Mouse (Mus musculus): ENCODE results near the gene Pcmtd2. TPM values are rescaled to one million over a fixed set of nuclear protein-coding genes. Genes with fewer than 3 reads are reported as not detected.
"Not testable (repeated sequence)": the region's sequence is repeated elsewhere in the genome, so short reads cannot be mapped to it uniquely, and the experiment has no call there.

Gene Pcmtd2
- 22.4 and 26.0 TPM in 2 replicates for polyA plus RNA-seq (2011; ENCODE audit: insufficient read depth, insufficient read length, low read depth, missing spikeins)

GRCm38 (mm10) chr2:181837372-181838292 is at the start of gene Pcmtd2:
Gene Pcmtd2, plus strand, starts transcription at chr2:181837854.
- TF ChIP-seq EP300 (IDR thresholded peaks at IDR 0.05; ENCODE audit: insufficient read depth, low read depth, low read length) (no peak), POLR2A (IDR thresholded peaks at IDR 0.05; ENCODE audit: insufficient read depth, low read length) (peak; percentile 49)
- Histone ChIP-seq H3K9me3 (replicated peaks; ENCODE audit: control insufficient read depth, insufficient read depth, low read length, poor library complexity, severe bottlenecking) (no peaks in the 10 kb centered on the region), H3K36me3 (ENCODE audit: control insufficient read depth, insufficient read depth, low read length, poor library complexity, severe bottlenecking) (no peaks in the 10 kb centered on the region), H3K27me3 (ENCODE audit: control insufficient read depth, insufficient read depth, low read length, poor library complexity, severe bottlenecking) (no peaks in the 10 kb centered on the region), H3K4me1 (ENCODE audit: control insufficient read depth, insufficient read depth, low read length) (no peaks in the 10 kb centered on the region), H3K9ac (ENCODE audit: low read depth, poor library complexity, severe bottlenecking) (peak within 1 kb of the TSS; percentile 71), H3K27ac (ENCODE audit: insufficient read depth, low read length) (no peak within 1 kb of the TSS; the same call in 1 of the 2 replicates), H3K4me3 (ENCODE audit: low read depth, low read length) (peak within 1 kb of the TSS; percentile 80)

DNA sequence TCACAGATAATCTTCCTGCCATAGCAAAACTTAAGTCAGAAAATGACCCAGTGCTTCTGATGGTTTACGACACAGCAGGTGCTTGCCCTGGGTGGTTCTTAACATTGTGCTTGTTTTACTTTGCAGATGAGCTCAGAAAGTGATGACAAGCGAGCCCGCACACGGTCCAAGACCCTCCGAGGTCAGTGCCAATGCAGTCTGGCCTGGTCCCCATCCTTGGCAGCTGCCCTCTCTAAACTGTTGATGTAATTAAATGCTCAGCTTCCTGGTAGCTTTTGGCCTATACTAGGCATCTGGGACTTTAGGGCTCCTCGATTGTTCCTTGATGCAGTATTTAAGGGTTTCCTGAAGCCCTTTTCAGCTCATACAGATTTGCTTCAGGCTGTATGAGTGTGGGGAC is 48.3 kb upstream of the Pcmtd2 start:
- Histone ChIP-seq H3K9ac (ENCODE audit: low read depth, poor library complexity, severe bottlenecking) (no peak overlapping the region), H3K4me1 (ENCODE audit: control insufficient read depth, insufficient read depth, low read length) (no peaks in the 10 kb centered on the region), H3K27ac (ENCODE audit: insufficient read depth, low read length) (no peak overlapping the region), H3K27me3 (ENCODE audit: control insufficient read depth, insufficient read depth, low read length, poor library complexity, severe bottlenecking) (no peaks in the 10 kb centered on the region; the same call in 1 of the 2 replicates), H3K4me3 (ENCODE audit: low read depth, low read length) (no peak overlapping the region), H3K36me3 (ENCODE audit: control insufficient read depth, insufficient read depth, low read length, poor library complexity, severe bottlenecking) (no peaks in the 10 kb centered on the region), H3K9me3 (replicated peaks; ENCODE audit: control insufficient read depth, insufficient read depth, low read length, poor library complexity, severe bottlenecking) (no peaks in the 10 kb centered on the region)
- TF ChIP-seq POLR2A (IDR thresholded peaks at IDR 0.05; ENCODE audit: insufficient read depth, low read length) (no peak), EP300 (IDR thresholded peaks at IDR 0.05; ENCODE audit: insufficient read depth, low read depth, low read length) (no peak), CTCF (IDR thresholded peaks at IDR 0.05; ENCODE audit: low read depth, low read length) (no peak)

GRCm38 (mm10) chr2:181793186-181793585 is 44.5 kb upstream of the Pcmtd2 start:
- H3K27ac ChIP-seq (ENCODE audit: insufficient read depth, low read length); H3K27me3 ChIP-seq (ENCODE audit: control insufficient read depth, insufficient read depth, low read length, poor library complexity, severe bottlenecking); H3K36me3 ChIP-seq (ENCODE audit: control insufficient read depth, insufficient read depth, low read length, poor library complexity, severe bottlenecking); H3K4me3 ChIP-seq (ENCODE audit: low read depth, low read length); H3K9ac ChIP-seq (ENCODE audit: low read depth, poor library complexity, severe bottlenecking); H3K9me3 ChIP-seq (replicated peaks; ENCODE audit: control insufficient read depth, insufficient read depth, low read length, poor library complexity, severe bottlenecking); H3K4me1 ChIP-seq (ENCODE audit: control insufficient read depth, insufficient read depth, low read length): not testable (repeated sequence)

GRCm38 (mm10) chr2:181795641-181796130 is 42.0 kb upstream of the Pcmtd2 start:
- no peak overlapping the region for H3K4me3 ChIP-seq (ENCODE audit: low read depth, low read length)
- TF ChIP-seq EP300 (IDR thresholded peaks at IDR 0.05; ENCODE audit: insufficient read depth, low read depth, low read length) (no peak), CTCF (IDR thresholded peaks at IDR 0.05; ENCODE audit: low read depth, low read length) (no peak), POLR2A (IDR thresholded peaks at IDR 0.05; ENCODE audit: insufficient read depth, low read length) (no peak)

GRCm38 (mm10) chr2:181797672-181798071 is 40.0 kb upstream of the Pcmtd2 start:
- H3K27ac ChIP-seq (ENCODE audit: insufficient read depth, low read length): no peak overlapping the region
- no peaks in the 10 kb centered on the region for H3K36me3 ChIP-seq (ENCODE audit: control insufficient read depth, insufficient read depth, low read length, poor library complexity, severe bottlenecking)
- H3K4me3 ChIP-seq (ENCODE audit: low read depth, low read length): no peak overlapping the region
- no peak for TF ChIP-seq POLR2A (IDR thresholded peaks at IDR 0.05; ENCODE audit: insufficient read depth, low read length)
- TF ChIP-seq CTCF (IDR thresholded peaks at IDR 0.05; ENCODE audit: low read depth, low read length): no peak
- no peak for TF ChIP-seq EP300 (IDR thresholded peaks at IDR 0.05; ENCODE audit: insufficient read depth, low read depth, low read length)
- H3K4me1 ChIP-seq (ENCODE audit: control insufficient read depth, insufficient read depth, low read length): no peaks in the 10 kb centered on the region
- no peaks in the 10 kb centered on the region for H3K9me3 ChIP-seq (replicated peaks; ENCODE audit: control insufficient read depth, insufficient read depth, low read length, poor library complexity, severe bottlenecking)
- no peak overlapping the region for H3K9ac ChIP-seq (ENCODE audit: low read depth, poor library complexity, severe bottlenecking)
- no peaks in the 10 kb centered on the region for H3K27me3 ChIP-seq (ENCODE audit: control insufficient read depth, insufficient read depth, low read length, poor library complexity, severe bottlenecking)

More at GRCm38 (mm10) chr2:181795641-181796130, 42.0 kb upstream of the Pcmtd2 start:
- Histone ChIP-seq H3K9ac (ENCODE audit: low read depth, poor library complexity, severe bottlenecking) (no peak overlapping the region), H3K9me3 (replicated peaks; ENCODE audit: control insufficient read depth, insufficient read depth, low read length, poor library complexity, severe bottlenecking) (no peaks in the 10 kb centered on the region), H3K27me3 (ENCODE audit: control insufficient read depth, insufficient read depth, low read length, poor library complexity, severe bottlenecking) (no peaks in the 10 kb centered on the region), H3K36me3 (ENCODE audit: control insufficient read depth, insufficient read depth, low read length, poor library complexity, severe bottlenecking) (no peaks in the 10 kb centered on the region), H3K4me1 (ENCODE audit: control insufficient read depth, insufficient read depth, low read length) (no peaks in the 10 kb centered on the region), H3K27ac (ENCODE audit: insufficient read depth, low read length) (no peak overlapping the region)

DNA sequence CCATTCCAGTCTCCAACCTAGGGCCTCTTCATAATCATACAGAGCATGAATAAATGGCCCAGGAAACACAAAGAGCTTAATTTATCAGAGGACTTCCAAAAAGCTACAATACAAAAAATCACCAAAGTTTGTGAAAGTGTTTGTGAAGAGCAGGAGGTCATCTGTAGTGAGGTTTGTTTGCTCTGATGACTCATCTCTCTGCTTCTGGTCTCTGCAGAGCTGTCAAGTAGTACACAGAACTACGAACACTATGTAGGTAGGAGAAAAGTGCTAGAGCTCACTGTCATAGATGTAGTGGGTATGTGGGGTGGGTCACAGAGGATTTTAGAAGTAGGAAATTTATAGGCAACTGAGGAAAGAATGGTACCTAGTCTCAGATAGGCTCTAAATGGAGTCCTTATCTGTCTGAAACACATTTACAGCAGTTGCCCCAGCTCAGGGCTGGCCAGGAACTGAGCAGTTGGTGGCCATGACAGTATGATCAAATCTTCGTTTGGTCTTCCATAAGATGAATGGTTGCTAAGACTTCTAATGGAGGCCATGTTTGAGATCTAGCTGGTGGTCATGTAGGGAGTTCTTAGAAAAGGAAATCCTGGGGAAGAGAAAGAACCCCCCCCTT is 8.5 kb upstream of the Pcmtd2 start:
- no peaks in the 10 kb centered on the region; the same call in 1 of the 2 replicates for H3K27me3 ChIP-seq (ENCODE audit: control insufficient read depth, insufficient read depth, low read length, poor library complexity, severe bottlenecking)
- H3K36me3 ChIP-seq (ENCODE audit: control insufficient read depth, insufficient read depth, low read length, poor library complexity, severe bottlenecking): no peaks in the 10 kb centered on the region
- no peak overlapping the region for H3K9ac ChIP-seq (ENCODE audit: low read depth, poor library complexity, severe bottlenecking)
- no peak overlapping the region for H3K27ac ChIP-seq (ENCODE audit: insufficient read depth, low read length)
- H3K4me3 ChIP-seq (ENCODE audit: low read depth, low read length): no peak overlapping the region
- TF ChIP-seq EP300 (IDR thresholded peaks at IDR 0.05; ENCODE audit: insufficient read depth, low read depth, low read length) (no peak), POLR2A (IDR thresholded peaks at IDR 0.05; ENCODE audit: insufficient read depth, low read length) (no peak), CTCF (IDR thresholded peaks at IDR 0.05; ENCODE audit: low read depth, low read length) (no peak)
- H3K4me1 ChIP-seq (ENCODE audit: control insufficient read depth, insufficient read depth, low read length): no peaks in the 10 kb centered on the region
- H3K9me3 ChIP-seq (replicated peaks; ENCODE audit: control insufficient read depth, insufficient read depth, low read length, poor library complexity, severe bottlenecking): no peaks in the 10 kb centered on the region

Data from ES-Bruce4 (cell line).